Mouse (Mus musculus) gastrocnemius, postnatal 25 days (tissue): ENCODE results near the gene Sod1. TPM values are rescaled to one million over a fixed set of nuclear protein-coding genes. Genes with fewer than 3 reads are reported as not detected.

ENCODE experiments used
- DNase-seq: peaks from one replicate; pipeline ENCODE4 v3.0.0; 2022
- long read RNA-seq, 2 experiments: library from polyadenylated mRNA; stranded (forward); transcript quantifications; one replicate each; pipeline ENCODE4 v2.0.0; 2021
- total RNA-seq, 2 experiments: library from RNA; stranded (reverse); gene quantifications; 1 replicate in 1 of 2; 2 replicates in 1 of 2; pipeline ENCODE4 v1.2.3; 2021

Gene Sod1
- 100 to 1,000 TPM; 250 to 305 TPM for total RNA-seq
- long read RNA-seq, experiment 1, transcript Sod1-201 (5 exons, 641 nt), result major isoform, 33 of 97 reads
- long read RNA-seq, experiment 1, partial matches to known transcripts, result 57 of 97 reads
- long read RNA-seq, experiment 1, other reads (novel, unspliced or antisense), result 3 of 97 reads
- long read RNA-seq, experiment 2, transcript Sod1-201 (5 exons, 641 nt), result major isoform, 29 of 60 reads
- long read RNA-seq, experiment 2, partial matches to known transcripts, result 25 of 60 reads
- long read RNA-seq, experiment 2, other reads (novel, unspliced or antisense), result 5 of 60 reads

DNA sequence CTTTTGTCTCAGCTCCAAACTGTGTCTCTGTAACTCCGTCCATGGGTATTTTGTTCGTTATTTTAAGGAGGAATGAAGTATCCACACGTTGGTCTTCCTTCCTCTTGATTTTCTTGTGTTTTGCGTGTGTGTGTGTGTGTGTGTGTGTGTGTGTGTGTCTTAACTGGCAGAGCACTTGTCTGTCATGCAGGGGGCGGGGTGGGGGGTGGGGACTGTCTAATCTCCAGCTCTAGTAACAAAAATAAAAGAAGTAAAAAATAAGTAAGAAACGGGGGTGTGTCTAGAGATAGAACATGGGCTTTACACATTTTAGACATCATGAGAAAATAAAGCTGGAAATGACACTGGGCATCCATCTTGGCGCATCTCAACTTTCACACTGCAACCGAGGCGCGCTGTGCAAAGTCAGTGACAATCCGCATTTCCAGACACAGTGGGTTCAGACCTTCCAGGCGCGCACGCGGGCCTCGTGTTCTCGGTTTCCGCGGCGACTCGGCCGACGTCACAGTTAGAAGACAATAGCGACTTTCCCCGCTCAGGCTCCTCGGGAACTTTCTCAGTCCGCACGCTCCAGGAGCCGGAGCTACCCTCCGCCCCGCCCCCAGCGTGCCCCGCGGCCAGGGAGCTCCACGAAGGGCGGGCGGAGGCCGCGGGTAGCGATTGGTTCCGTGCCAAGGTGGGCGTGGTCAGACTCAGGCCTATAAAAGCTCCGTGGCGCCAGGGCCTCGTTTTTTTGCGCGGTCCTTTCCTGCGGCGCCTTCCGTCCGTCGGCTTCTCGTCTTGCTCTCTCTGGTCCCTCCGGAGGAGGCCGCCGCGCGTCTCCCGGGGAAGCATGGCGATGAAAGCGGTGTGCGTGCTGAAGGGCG is at the start of gene Sod1:
TSS of gene Sod1 (plus strand) at position 729 of the 866 bp plus-strand sequence.
- DNase-seq, result peak; percentile 93

DNA sequence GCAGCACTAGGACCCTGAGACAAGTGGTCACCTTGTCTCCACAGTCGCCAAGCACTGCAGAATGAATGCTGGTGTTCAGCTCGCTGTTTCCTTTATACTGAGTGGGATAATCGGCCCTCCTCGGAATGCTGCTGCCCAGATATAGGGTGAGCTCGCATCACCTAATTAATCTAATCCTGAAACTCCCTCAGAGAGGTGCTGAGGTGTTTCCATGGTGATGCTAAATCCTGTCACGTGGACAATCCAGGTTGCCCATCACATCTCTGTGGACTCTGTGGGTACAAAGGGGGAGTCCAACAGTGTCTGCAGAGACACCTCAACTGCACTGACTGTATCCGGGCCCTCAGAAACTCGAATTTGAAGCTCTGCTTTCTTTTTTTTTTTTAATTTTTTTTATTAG is 49.1 kb upstream of the Sod1 start:
- DNase-seq, result no peak

DNA sequence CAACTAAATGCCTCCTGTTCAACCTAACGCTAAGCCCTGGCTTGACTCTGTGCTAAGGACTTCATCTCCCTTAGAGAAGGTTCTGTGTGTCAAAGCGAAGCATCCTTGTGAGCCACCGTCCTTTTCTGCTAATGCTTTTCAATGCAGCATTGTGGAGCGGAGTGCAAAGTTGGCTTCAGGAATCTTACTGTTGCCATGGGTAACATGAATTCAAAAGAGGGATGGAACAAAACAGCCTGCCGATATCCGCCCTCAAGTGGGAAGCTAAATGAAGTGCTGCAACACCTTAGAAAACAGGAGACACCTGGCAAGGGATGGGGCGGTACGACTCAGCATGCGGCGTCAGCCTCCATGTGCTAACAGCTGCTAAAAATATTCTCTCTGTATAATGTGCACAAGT is 44.1 kb upstream of the Sod1 start:
- DNase-seq, result no peak

DNA sequence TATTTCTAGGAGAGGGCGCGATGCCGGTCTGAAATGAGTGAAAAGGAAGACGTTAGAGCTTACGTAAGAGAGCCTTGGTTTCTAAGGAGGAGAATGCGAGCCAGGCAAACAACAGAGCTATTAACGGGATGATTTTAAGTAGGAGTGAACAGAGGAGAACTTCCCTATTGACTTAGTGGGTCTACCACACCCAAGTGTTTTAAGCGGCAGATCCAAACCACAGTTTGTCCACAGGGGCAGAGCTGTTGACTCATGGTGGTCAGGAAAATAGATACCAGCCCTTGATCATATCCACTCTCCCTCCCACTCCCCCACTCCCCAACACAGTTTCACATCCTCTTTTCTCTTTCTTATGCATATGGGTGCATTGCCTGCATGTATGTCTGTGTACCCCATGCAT is 43.1 kb upstream of the Sod1 start:
- DNase-seq, result no peak

DNA sequence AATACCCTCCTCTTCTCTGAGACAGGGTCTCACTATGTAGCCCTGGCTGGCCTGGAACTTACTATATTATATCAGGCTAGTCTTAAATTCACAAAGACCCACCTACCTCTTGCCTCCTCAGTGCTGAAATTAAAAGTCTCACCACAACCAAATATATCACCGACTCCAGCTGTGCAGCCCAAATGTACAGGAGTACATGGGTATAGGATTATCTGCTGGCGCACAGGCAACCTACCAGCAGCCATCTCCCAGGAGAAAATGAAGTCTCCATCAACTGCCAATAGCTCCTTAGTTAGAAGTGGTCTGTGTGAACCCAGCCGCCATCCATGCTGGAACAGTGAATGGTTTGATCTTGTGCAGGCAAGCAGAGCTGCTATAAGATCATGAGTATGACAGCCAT is 42.1 kb upstream of the Sod1 start:
- no peak for DNase-seq

DNA sequence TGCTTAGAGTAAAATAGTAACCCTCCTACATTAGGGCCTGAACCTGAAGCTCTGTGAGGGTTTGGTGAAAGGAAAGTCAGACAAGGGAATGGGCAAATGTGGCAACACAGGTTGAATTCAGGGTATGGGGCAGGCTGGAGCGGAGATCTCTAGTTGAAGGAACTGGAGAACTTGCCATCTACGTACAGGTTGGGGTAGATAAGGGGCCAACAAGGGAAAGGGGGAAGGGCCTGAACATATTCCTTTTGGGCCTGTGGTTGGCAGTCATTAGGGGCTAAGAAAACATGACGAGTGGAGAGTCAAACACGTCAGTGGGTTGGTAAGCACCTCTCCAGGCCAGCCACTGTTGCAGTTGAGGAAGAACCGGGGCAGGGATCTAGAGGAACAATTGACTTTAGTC is 40.7 kb upstream of the Sod1 start:
- no peak for DNase-seq

DNA sequence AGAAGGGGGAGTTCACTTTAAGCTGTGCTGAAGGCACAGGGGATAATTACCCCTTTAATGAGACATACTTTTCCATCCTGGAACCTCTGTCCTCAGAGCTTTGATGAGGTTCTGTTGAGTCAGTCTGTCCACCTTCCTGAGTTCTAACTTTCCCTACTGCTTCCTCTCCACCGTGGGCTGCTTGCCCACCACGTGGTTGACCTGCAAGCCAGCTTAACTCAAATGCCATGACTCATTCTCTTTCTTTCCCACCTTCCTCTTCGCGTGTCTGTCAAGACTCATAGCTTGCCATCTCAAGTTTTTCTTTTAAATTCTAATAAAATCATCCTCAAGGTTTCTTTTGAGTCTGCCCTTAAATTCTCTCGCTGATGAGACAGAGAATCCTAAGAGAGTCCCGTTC is 39.6 kb upstream of the Sod1 start:
- DNase-seq, result no peak

DNA sequence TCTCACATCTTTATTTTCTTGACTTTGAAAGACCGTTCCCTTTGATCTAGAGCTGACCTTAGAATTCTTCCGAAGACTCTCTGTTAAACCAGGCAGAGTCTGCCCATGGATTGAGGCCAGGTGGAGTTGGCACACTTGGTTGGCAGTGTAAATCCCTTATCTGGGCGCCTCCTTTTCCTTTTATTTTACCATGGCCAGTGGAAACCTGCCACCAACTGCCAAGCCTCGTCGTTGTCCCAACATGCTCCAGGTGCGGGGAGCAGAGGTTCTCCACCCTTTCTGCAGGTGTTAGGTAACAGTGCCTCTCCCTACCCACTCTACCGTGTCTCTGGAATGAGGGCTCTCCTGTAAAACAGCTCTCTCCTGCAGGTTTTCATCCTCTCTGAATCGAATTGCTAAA is 38.9 kb upstream of the Sod1 start:
- no peak for DNase-seq

DNA sequence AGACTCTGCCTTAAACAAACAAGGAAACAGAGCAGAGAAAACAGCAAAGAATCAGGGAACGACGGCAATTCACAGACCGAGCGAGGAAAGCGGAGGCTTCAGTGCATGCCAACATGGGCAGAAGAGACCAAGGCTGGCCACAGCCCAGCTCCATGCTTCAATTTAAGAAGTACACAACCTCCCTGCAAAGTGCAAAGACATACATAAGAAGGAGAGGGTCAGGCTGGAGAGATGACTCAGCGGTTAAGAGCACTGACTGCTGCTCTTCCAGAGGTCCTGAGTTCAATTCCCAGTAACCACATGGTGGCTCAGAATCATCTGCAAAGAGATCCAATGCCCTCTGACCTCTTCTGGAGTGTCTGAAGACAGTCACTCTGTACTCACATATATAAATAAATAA is 36.4 kb upstream of the Sod1 start:
- DNase-seq, result no peak

DNA sequence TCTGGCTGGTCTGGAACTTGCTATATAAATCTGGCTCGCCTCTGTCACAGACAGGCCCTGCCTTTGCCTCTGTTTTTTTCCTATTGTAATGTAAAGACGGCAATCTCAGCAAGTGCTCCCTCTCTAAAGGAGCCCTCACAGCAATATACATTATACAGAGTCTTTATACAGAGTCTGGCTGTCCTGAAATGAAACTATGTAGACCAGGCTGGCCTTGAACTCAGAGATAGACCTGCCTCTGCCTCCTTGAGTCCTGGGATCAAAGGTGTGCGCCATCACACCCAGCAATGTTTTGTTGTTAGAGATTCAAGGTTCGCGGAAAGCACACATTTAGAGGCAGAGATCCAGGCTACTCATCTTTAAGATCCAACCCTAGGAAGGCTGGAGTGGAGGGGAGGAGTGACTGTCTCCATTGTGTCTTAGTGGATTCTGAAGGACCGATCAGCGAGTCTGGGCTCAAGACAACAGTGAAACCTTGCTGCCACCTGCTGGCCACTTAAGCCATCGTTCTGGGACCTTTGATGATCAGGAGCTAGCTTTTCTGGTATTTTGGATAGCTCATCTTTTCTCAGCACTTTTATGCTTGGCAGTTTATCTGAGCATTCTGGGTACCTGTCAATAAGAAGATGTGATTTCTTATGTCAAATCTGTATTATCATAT is 34.5 kb upstream of the Sod1 start:
- peak; percentile 37 for DNase-seq

DNA sequence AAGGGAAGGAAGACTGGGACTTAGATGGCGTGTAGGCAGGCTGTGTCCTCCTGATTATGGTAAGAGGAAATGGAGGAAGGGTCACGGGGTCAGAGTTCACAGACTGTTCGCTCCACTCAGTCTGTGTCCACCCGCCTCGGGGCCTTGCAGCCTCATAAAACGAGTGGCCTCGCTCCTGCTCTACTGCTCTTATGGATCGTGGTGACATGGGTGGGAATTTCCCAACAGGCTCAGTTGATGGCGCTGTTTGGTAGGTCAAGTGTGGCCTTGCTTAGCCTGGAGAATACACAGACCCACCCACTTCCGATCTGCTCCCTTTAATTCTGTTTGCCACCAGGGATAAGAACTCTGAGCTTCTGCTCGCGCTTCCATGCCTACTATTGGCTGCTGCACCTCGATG is 33.1 kb upstream of the Sod1 start:
- DNase-seq, result no peak

DNA sequence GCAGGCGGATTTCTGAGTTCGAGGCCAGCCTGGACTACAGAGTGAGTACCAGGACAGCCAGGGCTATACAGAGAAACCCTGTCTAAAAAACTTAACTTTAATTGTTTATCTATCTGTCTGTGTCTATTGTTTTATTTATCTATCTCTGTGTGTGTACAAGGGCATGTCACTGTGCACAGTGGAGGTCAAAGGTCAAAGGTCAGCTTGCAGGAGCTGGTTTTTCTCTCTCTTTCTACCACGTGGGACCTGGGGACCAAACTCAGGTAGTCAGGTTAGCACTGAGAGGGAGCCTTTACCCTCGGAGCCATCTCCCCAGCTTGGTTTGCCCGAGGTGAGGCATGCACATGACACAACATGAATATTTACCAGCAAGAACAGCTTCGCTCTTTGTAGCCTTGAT is 29.3 kb upstream of the Sod1 start:
- no peak for DNase-seq

DNA sequence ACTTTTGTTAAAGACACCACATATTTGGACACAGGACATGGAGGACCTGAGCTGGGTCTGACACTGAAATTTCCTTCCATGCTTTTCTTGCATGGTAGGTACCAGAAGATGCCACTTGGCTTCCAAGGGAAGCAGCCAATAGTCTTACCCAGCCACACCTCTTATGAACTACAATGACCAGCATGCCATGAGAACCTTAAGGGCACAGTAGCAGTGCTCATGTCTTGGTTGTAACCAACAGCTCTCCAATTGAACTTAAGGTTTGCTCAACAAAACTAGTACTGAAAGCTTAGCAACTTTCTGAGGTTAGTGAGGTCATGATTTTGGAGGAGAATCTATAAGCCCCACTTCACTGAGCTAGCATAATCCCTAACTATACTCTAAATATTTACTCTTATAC is 26.8 kb upstream of the Sod1 start:
- no peak for DNase-seq

DNA sequence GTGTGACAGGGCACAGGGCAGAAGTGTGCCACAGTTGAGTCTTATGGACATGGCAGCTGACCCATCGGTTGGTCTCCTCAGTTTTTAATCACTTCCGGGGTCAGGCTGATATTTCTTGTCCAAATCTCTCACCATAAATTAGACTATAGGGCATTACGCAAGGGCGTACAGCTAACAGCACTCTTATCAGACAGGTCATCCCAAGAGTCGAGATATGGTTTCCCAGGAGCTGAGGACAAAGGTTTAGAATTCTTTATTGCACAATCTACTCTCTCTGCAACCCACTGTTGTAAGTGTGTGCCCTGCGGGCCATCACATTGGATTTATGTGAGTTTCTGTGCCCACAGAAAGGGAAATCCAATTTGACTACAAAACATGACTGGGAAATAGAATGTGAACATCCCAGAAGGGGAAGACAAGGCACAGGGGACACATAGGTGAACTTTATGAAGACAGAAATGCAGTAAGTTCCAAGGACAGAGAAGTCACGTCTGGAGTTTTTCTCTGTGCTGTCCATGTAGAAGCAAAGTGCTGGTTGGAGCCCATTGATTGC is 23.8 kb upstream of the Sod1 start:
- no peak for DNase-seq

DNA sequence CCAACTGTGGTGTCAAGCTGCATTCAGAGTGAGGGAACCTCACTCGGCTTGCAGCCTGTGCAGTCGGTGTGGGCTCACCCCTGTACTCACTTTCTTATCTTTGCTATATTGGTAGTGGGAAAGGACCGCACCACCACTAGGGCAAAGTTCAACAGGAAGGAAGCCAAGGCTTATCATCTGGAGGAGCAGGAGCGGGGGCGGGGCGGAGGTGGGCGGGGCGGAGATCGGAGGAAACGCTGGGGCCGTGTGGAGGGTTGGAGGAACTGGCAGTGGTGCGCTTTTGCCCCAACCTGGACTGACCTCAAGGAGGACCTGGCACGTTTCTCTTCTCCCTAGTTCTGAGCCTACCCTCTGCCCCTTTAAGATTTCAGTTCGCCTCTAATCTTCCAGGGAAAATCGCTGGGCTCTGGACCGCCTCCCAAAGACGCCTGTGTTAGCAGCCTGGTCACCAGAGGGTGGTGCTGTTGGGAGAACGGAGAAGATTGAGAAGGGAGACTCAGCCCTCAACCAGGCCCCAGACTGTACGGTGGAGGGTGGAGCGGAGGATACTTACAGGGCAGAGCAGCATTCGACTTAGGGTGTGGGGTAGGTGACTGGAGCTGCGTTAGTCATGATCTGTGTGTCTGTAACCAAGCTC is 23.1 kb upstream of the Sod1 start:
- peak; percentile 51 for DNase-seq

DNA sequence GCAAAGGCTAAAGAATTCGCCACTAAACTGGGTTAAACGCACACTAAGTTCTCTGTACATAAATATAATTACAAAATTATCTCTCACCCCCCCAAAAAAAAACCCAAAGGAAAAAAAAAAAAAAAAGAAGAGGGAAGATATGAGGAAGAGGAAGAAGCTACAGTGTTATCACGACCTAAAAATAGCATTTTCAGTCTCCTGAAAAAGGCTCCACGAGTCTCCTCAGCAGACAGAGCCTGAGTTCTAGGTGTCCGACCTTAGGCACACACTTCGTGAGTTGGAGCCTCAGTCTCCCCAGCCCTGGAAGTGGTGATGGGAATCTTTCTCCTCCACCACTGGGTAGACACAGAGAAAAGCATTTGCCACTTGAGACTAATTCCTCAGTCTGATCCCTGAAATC is 21.9 kb upstream of the Sod1 start:
- DNase-seq, result no peak

DNA sequence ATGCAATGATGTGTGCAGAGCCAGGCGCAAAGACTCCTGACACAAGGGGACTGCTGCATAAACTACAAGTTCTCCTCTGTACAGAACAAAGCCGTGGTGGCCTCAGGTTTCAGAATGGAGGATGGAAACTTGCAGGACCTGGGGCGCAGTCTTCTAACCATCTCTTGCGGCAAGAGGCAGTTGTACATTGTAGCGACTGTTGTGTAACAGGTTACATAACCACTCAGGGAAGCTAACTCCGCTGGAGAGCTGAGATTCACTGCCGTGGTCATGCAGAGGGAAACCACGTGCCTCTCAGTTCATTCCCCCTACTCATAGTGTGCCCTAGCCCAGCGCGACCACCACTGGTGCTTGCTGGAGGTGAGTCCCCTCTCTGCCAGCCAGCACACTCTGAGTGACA is 21.4 kb upstream of the Sod1 start:
- no peak for DNase-seq

DNA sequence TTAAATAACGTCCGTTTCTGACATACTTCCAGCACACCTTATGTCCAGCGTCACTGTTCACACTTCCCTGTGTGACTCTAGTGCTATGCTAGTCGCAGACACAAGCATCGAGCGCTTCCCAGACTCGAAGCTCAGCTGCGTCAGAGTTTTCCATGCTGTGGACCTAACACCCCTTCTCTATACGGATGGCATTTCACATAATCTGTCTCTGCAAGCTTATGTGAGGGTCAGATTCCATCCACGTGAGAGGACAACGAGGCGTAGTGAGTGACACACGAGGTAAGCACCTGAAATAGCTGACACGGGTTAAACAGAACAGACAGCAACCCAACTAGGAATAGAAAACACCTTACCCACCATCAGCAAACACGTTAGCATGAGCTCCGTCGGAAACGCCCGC is 18.4 kb upstream of the Sod1 start:
- no peak for DNase-seq

DNA sequence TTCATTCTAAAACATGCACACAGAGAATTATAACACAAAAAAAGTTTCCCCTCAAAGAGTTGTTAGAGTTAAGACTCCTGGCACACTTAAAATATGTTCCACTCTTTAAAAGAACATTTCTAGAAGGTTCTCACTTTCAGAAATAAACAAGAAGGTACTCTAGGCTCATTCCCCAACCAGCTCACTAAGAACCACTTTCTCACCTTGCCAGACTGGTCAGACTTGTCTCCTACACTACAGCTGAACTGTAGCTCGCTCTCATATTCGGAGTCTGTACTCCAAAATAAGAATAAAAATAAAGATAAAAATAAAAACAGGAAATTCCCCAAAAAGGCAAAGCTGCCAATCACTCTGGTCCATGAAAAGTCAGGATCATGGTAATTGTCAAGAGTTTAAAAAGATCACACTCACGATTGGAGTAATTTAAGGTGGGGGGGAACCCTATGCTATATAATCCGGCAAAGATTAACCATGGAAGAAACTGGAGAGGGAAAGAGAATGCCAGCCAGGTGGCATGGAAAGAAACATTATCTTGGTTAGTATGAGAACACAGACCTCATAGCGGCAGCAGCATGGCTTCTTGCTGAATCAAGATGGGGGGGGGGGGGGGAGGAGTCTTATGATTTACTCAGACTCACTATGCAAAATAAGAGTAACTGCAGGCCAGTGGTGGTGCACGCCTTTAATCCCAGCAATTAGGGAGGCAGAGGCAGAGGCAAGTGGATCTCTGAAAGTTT is 17.2 kb upstream of the Sod1 start:
- no peak for DNase-seq

DNA sequence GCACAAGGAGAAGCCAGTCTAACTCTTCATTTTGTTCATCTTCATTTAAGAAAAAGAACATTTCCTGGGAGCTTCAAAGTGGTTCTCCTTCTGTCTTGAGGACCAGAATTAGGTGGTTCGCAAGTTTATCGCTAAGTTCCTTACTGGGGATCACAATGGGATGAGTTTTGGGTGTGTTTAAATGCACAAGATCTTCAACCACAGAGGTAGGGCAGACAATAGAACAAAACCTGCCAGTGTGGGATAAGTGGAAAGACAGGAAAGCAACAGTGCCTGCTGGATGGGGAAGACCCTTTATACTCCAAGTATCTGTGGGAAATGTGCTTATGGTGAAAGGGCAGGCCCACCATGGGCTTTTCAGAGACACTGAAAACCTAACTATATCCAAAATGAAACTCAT is 15.7 kb upstream of the Sod1 start:
- no peak for DNase-seq

DNA sequence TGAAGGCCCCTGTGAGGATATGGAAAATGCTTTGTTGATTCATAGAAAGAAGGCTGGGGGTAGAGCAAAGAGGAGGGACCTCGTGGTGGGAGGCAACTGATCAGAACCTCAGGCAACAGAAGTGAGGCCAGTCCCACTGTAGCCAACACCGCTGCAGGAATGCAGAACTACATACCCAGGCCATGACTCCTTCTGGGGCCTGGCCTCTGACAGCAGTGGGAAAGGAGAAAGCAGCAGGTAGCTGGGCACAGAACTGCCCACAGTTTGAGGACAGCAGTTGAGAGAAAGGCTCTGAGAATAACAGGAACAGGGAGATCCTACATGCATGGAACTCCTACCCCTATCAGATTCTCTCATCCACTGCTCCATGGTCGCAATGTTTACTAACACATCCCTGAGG is 11.6 kb upstream of the Sod1 start:
- no peak for DNase-seq

DNA sequence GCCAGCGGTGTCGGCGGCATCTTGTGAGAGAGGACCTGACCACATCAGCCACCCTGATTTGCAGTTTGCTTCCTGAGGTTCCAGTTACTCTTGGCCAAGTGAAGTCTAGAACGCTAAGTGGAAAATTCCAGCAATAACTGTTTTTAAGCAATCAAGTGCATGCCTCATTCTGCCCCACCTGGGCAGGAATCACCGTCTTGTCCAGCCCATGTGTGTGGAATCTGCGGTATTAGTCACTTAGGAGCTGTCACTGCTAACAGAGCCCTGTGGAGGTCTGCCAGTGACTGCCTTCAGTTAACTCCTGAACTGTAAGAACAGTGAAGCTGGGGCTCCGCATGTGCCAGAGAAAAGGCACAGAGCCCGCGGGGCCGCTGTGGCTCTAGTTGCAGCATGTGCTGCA is 9.8 kb upstream of the Sod1 start:
- no peak for DNase-seq
